Mouse (Mus musculus): ENCODE results near the gene Noxred1. TPM values are rescaled to one million over a fixed set of nuclear protein-coding genes. Genes with fewer than 3 reads are reported as not detected.
"Not testable (repeated sequence)": the region's sequence is repeated elsewhere in the genome, so short reads cannot be mapped to it uniquely, and the experiment has no call there.

Noxred1 gene
- total and polyA plus RNA-seq, 2 experiments from 2014 or later, result 0.37 TPM; not detected in 1

DNA sequence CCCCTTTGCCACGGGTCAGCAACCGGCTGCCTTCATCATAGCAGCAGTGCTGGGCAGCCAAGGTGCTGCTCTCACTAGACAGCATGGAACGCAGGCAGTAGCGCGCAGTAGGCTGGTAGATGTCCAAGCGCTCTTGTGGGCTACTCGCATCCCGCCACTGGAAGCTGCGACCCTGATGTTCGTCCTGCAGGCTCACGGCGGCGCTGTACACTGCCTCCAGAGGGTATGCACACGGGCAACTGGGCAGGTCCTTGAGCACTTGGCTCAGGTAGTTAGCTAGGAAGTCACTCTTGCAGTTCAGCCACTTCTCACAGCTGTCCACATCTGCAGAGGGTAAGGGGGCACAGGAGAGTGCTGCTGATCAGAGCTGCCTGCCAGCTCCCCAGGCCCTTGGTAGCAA is 41.3 kb upstream of the Noxred1 start:
- no peaks in the 10 kb centered on the region for H3K9me3 ChIP-seq (replicated peaks; ENCODE audit: control insufficient read depth, low read length)
- peak; percentile 10; the same call in 1 of the 2 replicates for TF ChIP-seq CTCF (IDR thresholded peaks at IDR 0.05; ENCODE audit: low read depth)
- no peak for TF ChIP-seq EP300 (IDR thresholded peaks at IDR 0.05; ENCODE audit: low read depth)
- ATAC-seq (ENCODE audit: insufficient read depth, low read depth) (no peak), DNase-seq (ENCODE audit: low spot score) (no peak)
- no peak overlapping the region for H3K4me3 ChIP-seq (ENCODE audit: low read depth, low read length)
- H3K36me3 ChIP-seq (replicated peaks; ENCODE audit: control insufficient read depth, insufficient read depth, low read length), result peaks cover 10% of the 10 kb centered on the region
- no peaks in the 10 kb centered on the region for H3K27me3 ChIP-seq (ENCODE audit: control insufficient read depth, insufficient read depth, low read length)
- no peak overlapping the region for H3K9ac ChIP-seq (replicated peaks; ENCODE audit: low read depth, low read length)
- 0 out of 2 replicates have a peak, but pooled peaks cover 10% of the 10 kb centered on the region for H3K4me1 ChIP-seq (ENCODE audit: control insufficient read depth, insufficient read depth)
- 46% methylated on average over 14 of the region's 14 CpGs for WGBS
- H3K4me2 ChIP-seq (ENCODE audit: low read depth, low read length), result no peak overlapping the region
- H3K27ac ChIP-seq (ENCODE audit: low read depth), result no peak overlapping the region

DNA sequence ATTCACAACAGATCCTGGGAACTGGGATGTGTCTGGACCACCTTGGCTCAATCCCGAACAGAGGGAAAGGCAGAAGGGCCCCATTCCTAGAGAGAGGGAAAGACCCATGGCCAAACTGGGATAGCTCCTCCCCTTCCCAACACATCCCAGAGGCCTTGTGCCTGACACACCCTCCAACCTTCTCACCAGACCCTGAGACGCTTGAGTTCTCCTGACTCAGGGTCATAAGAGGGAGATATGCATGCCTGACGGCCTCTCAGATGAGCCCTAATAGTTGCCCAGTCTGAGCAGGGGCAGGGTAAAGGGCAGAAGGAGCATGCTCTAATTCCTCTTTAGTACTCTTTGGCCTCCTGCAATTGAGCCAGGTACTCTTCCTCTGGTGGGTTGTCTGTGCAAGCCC is 40.8 kb upstream of the Noxred1 start:
- TF ChIP-seq EP300 (IDR thresholded peaks at IDR 0.05; ENCODE audit: low read depth) (no peak), CTCF (IDR thresholded peaks at IDR 0.05; ENCODE audit: low read depth) (no peak)
- peaks cover 15% of the 10 kb centered on the region for H3K36me3 ChIP-seq (replicated peaks; ENCODE audit: control insufficient read depth, insufficient read depth, low read length)
- no peaks in the 10 kb centered on the region for H3K9me3 ChIP-seq (replicated peaks; ENCODE audit: control insufficient read depth, low read length)
- H3K9ac ChIP-seq (replicated peaks; ENCODE audit: low read depth, low read length), result no peak overlapping the region
- no peak overlapping the region for H3K4me2 ChIP-seq (ENCODE audit: low read depth, low read length)
- 0 out of 2 replicates have a peak, but pooled peaks cover 10% of the 10 kb centered on the region for H3K4me1 ChIP-seq (ENCODE audit: control insufficient read depth, insufficient read depth)
- no peak for ATAC-seq (ENCODE audit: insufficient read depth, low read depth)
- no peak for DNase-seq (ENCODE audit: low spot score)
- 32% methylated on average over 3 of the region's 3 CpGs for WGBS
- H3K4me3 ChIP-seq (ENCODE audit: low read depth, low read length), result no peak overlapping the region
- no peak overlapping the region for H3K27ac ChIP-seq (ENCODE audit: low read depth)
- no peaks in the 10 kb centered on the region for H3K27me3 ChIP-seq (ENCODE audit: control insufficient read depth, insufficient read depth, low read length)

DNA sequence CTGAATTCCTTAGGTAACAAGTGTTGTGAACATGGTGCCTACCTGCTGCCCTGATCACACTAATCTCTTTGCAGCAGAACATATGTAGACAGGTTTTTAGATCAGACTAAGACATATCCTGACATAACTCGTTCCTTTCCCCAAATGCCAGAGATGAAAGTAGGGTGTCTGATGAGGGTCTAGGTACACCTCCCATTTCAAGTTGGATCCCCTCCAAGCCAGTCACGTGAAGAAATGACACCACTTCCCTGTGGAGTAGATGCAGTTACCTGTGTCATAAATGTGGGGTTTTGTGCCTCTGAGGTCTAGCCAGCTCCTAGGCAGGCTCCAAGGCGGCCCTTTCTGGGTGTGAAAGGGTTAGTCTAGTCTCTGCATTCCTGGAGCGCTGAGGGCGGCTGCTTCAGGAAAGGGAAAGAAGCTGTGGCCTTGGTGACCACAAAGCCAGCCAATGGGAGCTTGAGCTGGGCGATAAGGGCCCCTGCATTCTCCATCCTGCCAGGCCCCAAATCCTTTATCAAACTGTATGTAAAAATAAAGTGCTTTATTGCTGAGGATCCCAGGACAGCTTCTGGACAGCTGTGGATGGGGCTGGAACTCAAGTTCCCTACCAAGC is 39.7 kb upstream of the Noxred1 start:
- H3K4me3 ChIP-seq (ENCODE audit: low read depth, low read length), result 0 out of 2 replicates have a peak overlapping the region, but pooled peaks have one; percentile 13
- no peaks in the 10 kb centered on the region for H3K27me3 ChIP-seq (ENCODE audit: control insufficient read depth, insufficient read depth, low read length)
- H3K4me2 ChIP-seq (ENCODE audit: low read depth, low read length), result peak overlapping the region; percentile 3
- 0 out of 2 replicates have a peak, but pooled peaks cover 10% of the 10 kb centered on the region for H3K4me1 ChIP-seq (ENCODE audit: control insufficient read depth, insufficient read depth)
- H3K27ac ChIP-seq (ENCODE audit: low read depth), result no peak overlapping the region
- no peak overlapping the region for H3K9ac ChIP-seq (replicated peaks; ENCODE audit: low read depth, low read length)
- no peaks in the 10 kb centered on the region for H3K9me3 ChIP-seq (replicated peaks; ENCODE audit: control insufficient read depth, low read length)
- ATAC-seq (ENCODE audit: insufficient read depth, low read depth) (peak; percentile 89), DNase-seq (ENCODE audit: low spot score) (peak; percentile 84)
- peaks cover 25% of the 10 kb centered on the region for H3K36me3 ChIP-seq (replicated peaks; ENCODE audit: control insufficient read depth, insufficient read depth, low read length)
- WGBS, result 5% methylated on average over 6 of the region's 6 CpGs
- TF ChIP-seq CTCF (IDR thresholded peaks at IDR 0.05; ENCODE audit: low read depth) (no peak), EP300 (IDR thresholded peaks at IDR 0.05; ENCODE audit: low read depth) (no peak)

DNA sequence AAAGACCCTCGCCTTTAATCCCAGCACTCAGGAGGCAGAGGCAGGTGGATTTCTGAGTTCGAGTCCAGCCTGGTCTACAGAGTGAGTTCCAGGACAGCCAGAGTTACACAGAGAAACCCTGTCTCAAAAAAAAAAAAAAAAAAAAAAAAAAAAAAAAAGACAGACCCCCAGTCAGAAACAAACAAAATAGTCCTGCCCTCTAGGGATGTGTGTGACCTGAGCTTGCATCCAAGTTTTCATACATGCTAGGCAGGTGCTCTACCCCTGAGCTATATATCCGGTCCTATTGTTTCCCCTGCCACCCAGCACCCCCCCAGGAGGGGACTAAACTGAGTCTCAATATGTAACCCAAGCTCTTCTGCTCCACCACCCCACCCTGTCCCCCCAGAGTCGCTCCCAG is 38.7 kb upstream of the Noxred1 start:
- not testable (repeated sequence) for H3K4me3 ChIP-seq (ENCODE audit: low read depth, low read length); H3K9ac ChIP-seq (replicated peaks; ENCODE audit: low read depth, low read length); DNase-seq (ENCODE audit: low spot score); H3K27ac ChIP-seq (ENCODE audit: low read depth); ATAC-seq (ENCODE audit: insufficient read depth, low read depth); H3K4me2 ChIP-seq (ENCODE audit: low read depth, low read length); H3K27me3 ChIP-seq (ENCODE audit: control insufficient read depth, insufficient read depth, low read length); H3K9me3 ChIP-seq (replicated peaks; ENCODE audit: control insufficient read depth, low read length)
- 0 out of 2 replicates have a peak, but pooled peaks cover 10% of the 10 kb centered on the region for H3K4me1 ChIP-seq (ENCODE audit: control insufficient read depth, insufficient read depth)
- peaks cover 35% of the 10 kb centered on the region for H3K36me3 ChIP-seq (replicated peaks; ENCODE audit: control insufficient read depth, insufficient read depth, low read length)
- 79% methylated on average over 4 of the region's 4 CpGs for WGBS

DNA sequence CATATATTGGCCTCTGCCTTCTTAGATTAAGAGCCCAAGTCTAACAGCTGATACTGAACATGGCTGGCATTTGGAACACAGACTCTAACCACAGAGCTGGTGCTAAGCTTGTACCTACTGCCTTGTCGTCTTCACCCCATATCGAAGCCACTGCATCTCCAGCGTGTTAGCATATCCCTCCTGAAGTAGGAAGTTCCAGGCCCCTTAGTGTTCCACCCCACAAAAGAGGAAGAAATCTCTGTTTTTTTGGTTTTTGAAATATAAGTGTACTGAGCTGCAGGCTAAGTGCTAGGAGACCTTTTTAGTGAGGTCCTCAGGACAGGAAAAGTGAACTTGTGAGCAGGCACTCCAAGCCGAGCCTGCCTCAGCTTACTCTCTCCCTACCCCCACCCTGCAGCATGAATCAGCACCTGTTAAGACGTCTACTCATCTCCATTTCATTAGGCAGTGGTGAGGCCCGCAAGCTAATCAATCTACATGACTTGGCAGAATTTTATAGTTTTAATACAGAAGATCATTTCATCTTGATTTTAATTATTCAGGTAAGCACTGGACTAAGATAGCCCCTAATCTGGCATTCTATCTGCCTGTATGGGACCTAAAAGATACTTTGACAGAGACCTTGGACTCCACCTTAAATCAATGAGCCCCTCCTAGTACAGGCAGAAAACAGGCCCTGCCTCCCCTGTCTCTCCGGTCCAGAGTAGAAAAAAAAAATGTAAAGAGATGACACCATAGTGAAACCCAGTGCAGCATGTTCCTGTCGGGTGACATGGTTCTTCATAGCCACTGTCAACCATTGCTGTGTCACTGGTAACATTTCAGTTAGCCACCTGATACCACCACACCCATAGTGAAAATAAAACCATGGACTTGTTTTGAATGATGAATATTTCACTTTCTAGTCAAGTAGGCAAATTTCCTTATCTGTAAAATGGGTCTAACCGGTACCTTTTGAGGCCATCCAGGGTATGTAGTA is 36.6 kb upstream of the Noxred1 start:
- H3K4me1 ChIP-seq (ENCODE audit: control insufficient read depth, insufficient read depth), result 0 out of 2 replicates have a peak, but pooled peaks cover 10% of the 10 kb centered on the region
- no peak overlapping the region for H3K4me2 ChIP-seq (ENCODE audit: low read depth, low read length)
- H3K4me3 ChIP-seq (ENCODE audit: low read depth, low read length), result no peak overlapping the region
- no peak overlapping the region for H3K27ac ChIP-seq (ENCODE audit: low read depth)
- H3K27me3 ChIP-seq (ENCODE audit: control insufficient read depth, insufficient read depth, low read length), result no peaks in the 10 kb centered on the region
- H3K9me3 ChIP-seq (replicated peaks; ENCODE audit: control insufficient read depth, low read length), result no peaks in the 10 kb centered on the region
- no peak for TF ChIP-seq CTCF (IDR thresholded peaks at IDR 0.05; ENCODE audit: low read depth)
- TF ChIP-seq EP300 (IDR thresholded peaks at IDR 0.05; ENCODE audit: low read depth), result no peak
- H3K9ac ChIP-seq (replicated peaks; ENCODE audit: low read depth, low read length), result no peak overlapping the region
- 84% methylated on average over 9 of the region's 9 CpGs for WGBS
- ATAC-seq (ENCODE audit: insufficient read depth, low read depth) (no peak), DNase-seq (ENCODE audit: low spot score) (no peak)
- peaks cover 56% of the 10 kb centered on the region for H3K36me3 ChIP-seq (replicated peaks; ENCODE audit: control insufficient read depth, insufficient read depth, low read length)
